Mouse (Mus musculus) CH12.LX (cell line): ENCODE measurements around the gene Olfr631. TPM values are rescaled to one million over a fixed set of nuclear protein-coding genes. Genes with fewer than 3 reads are reported as not detected.

Source experiments
- DNase-seq: peaks from one replicate; pipeline ENCODE4 v3.0.0-alpha.2; 2013; ENCODE audit errors: extremely low read depth
- H3K27ac ChIP-seq: 2 replicates; pipeline ENCODE4 v1.5.1; 2012; ENCODE audit warnings: low read depth, mild to moderate bottlenecking, control low read depth, moderate library complexity; ENCODE audit not compliant: insufficient read depth
- H3K27me3 ChIP-seq: replicated peaks from 2 replicates; pipeline ENCODE3; 2012; ENCODE audit warnings: inconsistent platforms
- H3K36me3 ChIP-seq, 2 experiments: replicated peaks in 1 of 2; 2 replicates each; pipeline versions ENCODE3 to v1.6.1; 2012; ENCODE audit warnings: inconsistent platforms in 1 of 2, low read length in 1 of 2, mild to moderate bottlenecking in 1 of 2, mixed read lengths in 1 of 2, moderate library complexity in 1 of 2; ENCODE audit not compliant: control insufficient read depth in 1 of 2, insufficient read depth in 1 of 2
- H3K4me1 ChIP-seq, 2 experiments: 2 replicates each; pipeline ENCODE4 v1.6.1; 2012; ENCODE audit warnings: inconsistent platforms in 1 of 2, moderate library complexity in 1 of 2; ENCODE audit not compliant: insufficient read depth in 2 of 2, control insufficient read depth in 1 of 2
- H3K4me2 ChIP-seq: 2 replicates; pipeline ENCODE4 v1.6.1; 2012; ENCODE audit warnings: low read depth, mild to moderate bottlenecking, control low read depth; ENCODE audit not compliant: poor library complexity, insufficient read depth, severe bottlenecking
- H3K4me3 ChIP-seq, 3 experiments: fragments of 150-350 bp in 1 of 3; sonication (generic) in 1 of 3; replicated peaks in 1 of 3; 2 replicates each; pipeline versions ENCODE3 to v1.5.1; 2011 to 2012; ENCODE audit warnings: low read depth in 2 of 3, low read length in 2 of 3, mild to moderate bottlenecking in 2 of 3, moderate library complexity in 2 of 3, control low read depth in 1 of 3, improper control_type of control experiment in 1 of 3, inconsistent platforms in 1 of 3, mixed read lengths in 1 of 3; ENCODE audit not compliant: poor library complexity in 1 of 3
- H3K79me2 ChIP-seq: replicated peaks from 2 replicates; pipeline ENCODE4 v1.6.1; 2012; ENCODE audit warnings: mild to moderate bottlenecking, moderate library complexity; ENCODE audit not compliant: control insufficient read depth, poor library complexity, insufficient read depth, severe bottlenecking; ENCODE audit errors: extremely low read depth
- H3K9ac ChIP-seq: 2 replicates; pipeline ENCODE4 v1.6.1; 2012; ENCODE audit warnings: low read depth, mild to moderate bottlenecking, control low read depth, moderate library complexity; ENCODE audit not compliant: insufficient read depth
- H3K9me3 ChIP-seq: replicated peaks from 2 replicates; pipeline ENCODE3; 2012; ENCODE audit warnings: low read length, inconsistent platforms, mixed read lengths
- CTCF ChIP-seq, 2 experiments: IDR thresholded peaks in 1 of 2; conservative IDR thresholded peaks in 1 of 2; 2 replicates each; pipeline ENCODE4 v1.5.1; 2011 to 2012; ENCODE audit warnings: low read depth in 2 of 2, low read length in 2 of 2, improper control_type of control experiment in 1 of 2, inconsistent platforms in 1 of 2, mild to moderate bottlenecking in 1 of 2, moderate library complexity in 1 of 2
- E2F4 ChIP-seq: IDR thresholded peaks from 2 replicates; pipeline ENCODE4 v1.6.1; 2011; ENCODE audit warnings: low read depth, low read length, improper control_type of control experiment; ENCODE audit not compliant: insufficient replicate concordance
- ETS1 ChIP-seq: conservative IDR thresholded peaks from 2 replicates; pipeline ENCODE4 v1.6.1; 2012; ENCODE audit warnings: low read depth, mild to moderate bottlenecking, inconsistent platforms, low read length, improper control_type of control experiment, moderate library complexity
- IRF4 ChIP-seq: IDR thresholded peaks from 2 replicates; pipeline ENCODE4 v1.6.1; 2014; ENCODE audit warnings: low read depth, mild to moderate bottlenecking, inconsistent platforms, low read length, improper control_type of control experiment
- JUND ChIP-seq: conservative IDR thresholded peaks from 2 replicates; pipeline ENCODE4 v1.6.1; 2011; ENCODE audit warnings: low read depth, low read length, improper control_type of control experiment
- MAFK ChIP-seq: IDR thresholded peaks from 2 replicates; pipeline ENCODE4 v1.6.1; 2011; ENCODE audit warnings: low read length, improper control_type of control experiment; ENCODE audit not compliant: insufficient replicate concordance
- MAZ ChIP-seq: IDR thresholded peaks from 2 replicates; pipeline ENCODE4 v1.6.1; 2012; ENCODE audit warnings: low read depth, mild to moderate bottlenecking, inconsistent platforms, low read length, improper control_type of control experiment, moderate library complexity
- MEF2A ChIP-seq: IDR thresholded peaks from 2 replicates; pipeline ENCODE4 v1.6.1; 2014; ENCODE audit warnings: low read depth, mild to moderate bottlenecking, inconsistent platforms, low read length, improper control_type of control experiment, borderline replicate concordance
- MXI1 ChIP-seq: IDR thresholded peaks from 2 replicates; pipeline ENCODE4 v1.6.1; 2011; ENCODE audit warnings: mild to moderate bottlenecking, low read depth, low read length, improper control_type of control experiment
- POLR2AphosphoS2 ChIP-seq: IDR thresholded peaks from 2 replicates; pipeline ENCODE4 v1.6.1; 2011; ENCODE audit warnings: low read depth, low read length, improper control_type of control experiment
- RAD21 ChIP-seq: IDR thresholded peaks from 2 replicates; pipeline ENCODE4 v1.6.1; 2011; ENCODE audit warnings: low read depth, mild to moderate bottlenecking, low read length, improper control_type of control experiment, moderate library complexity
- RCOR1 ChIP-seq: conservative IDR thresholded peaks from 2 replicates; pipeline ENCODE4 v1.6.1; 2012; ENCODE audit warnings: low read depth, mild to moderate bottlenecking, inconsistent platforms, low read length, improper control_type of control experiment
- SIN3A ChIP-seq: IDR thresholded peaks from 2 replicates; pipeline ENCODE4 v1.6.1; 2012; ENCODE audit warnings: low read length, improper control_type of control experiment, inconsistent platforms
- TBP ChIP-seq: conservative IDR thresholded peaks from 2 replicates; pipeline ENCODE4 v1.6.1; 2011; ENCODE audit warnings: low read depth, low read length, improper control_type of control experiment
- USF1 ChIP-seq: IDR thresholded peaks from 2 replicates; pipeline ENCODE4 v1.6.1; 2014; ENCODE audit warnings: low read depth, mild to moderate bottlenecking, inconsistent platforms, low read length, improper control_type of control experiment
- ZKSCAN1 ChIP-seq: IDR thresholded peaks from 2 replicates; pipeline ENCODE4 v1.6.1; 2012; ENCODE audit warnings: low read depth, inconsistent platforms, low read length, improper control_type of control experiment, borderline replicate concordance
- ZNF384 ChIP-seq: IDR thresholded peaks from 2 replicates; pipeline ENCODE4 v1.6.1; 2012; ENCODE audit warnings: low read depth, low read length, improper control_type of control experiment, inconsistent platforms
- dilution Hi-C: fragments of 300-500 bp; cut with MboI; formaldehyde crosslinking; loops from 2 replicates; pipeline ENCODE4 v1.14.3; 2020; ENCODE audit warnings: low sequenced_read_pairs; ENCODE audit not compliant: extremely low pct_unique_long_range_greater_than_20kb, extremely low pct_ligation_motif_present
- in situ Hi-C: fragments of 300-500 bp; cut with MboI; formaldehyde crosslinking; loops from 3 replicates; pipeline ENCODE4 v1.14.3; 2019; ENCODE audit warnings: low sequenced_read_pairs, low pct_ligation_motif_present, low pct_unique_long_range_greater_than_20kb, mixed read lengths
- polyA plus RNA-seq: library from polyadenylated mRNA; unstranded; fragments of >175 nt; gene quantifications from 2 replicates; pipeline ENCODE4 v1.2.1, GENCODE M21; 2012; ENCODE audit warnings: low read depth; ENCODE audit not compliant: insufficient read length
- total RNA-seq, 2 experiments: library from RNA; depleted of rRNA; stranded (reverse); fragments of 300-350 nt in 1 of 2; fragments of >200 nt in 1 of 2; gene quantifications; 2 replicates each; pipeline ENCODE4 v1.2.3; 2012 to 2014

The Olfr631 gene
- total RNA-seq (2012; rRNA removed) (not detected in 2 replicates), total RNA-seq (2014; rRNA removed) (not detected in 2 replicates), polyA plus RNA-seq (not detected in 2 replicates)

- TF ChIP-seq SIN3A (no peak), IRF4 (no peak), CTCF (conservative IDR thresholded peaks at IDR 0.05 in 1 of 2, IDR thresholded peaks at IDR 0.05 in 1 of 2; ENCODE audit: low read depth in 2 of 2, low read length in 2 of 2) (no peak), MAZ (no peak), E2F4 (no peak), JUND (no peak)
- no peak within 1 kb of the TSS for H3K4me3 ChIP-seq
- H3K79me2 ChIP-seq = no peaks in the 10 kb centered on the region
- no peaks in the 10 kb centered on the region for H3K9me3 ChIP-seq
- no peak within 1 kb of the TSS for H3K9ac ChIP-seq
- DNase-seq = no peak
- no peak within 1 kb of the TSS for H3K27ac ChIP-seq
- dilution Hi-C loops = no loop called here
- in situ Hi-C loops = no loop called here
- no peaks in the 10 kb centered on the region for H3K36me3 ChIP-seq
- H3K4me1 ChIP-seq = no peaks in the 10 kb centered on the region
- H3K27me3 ChIP-seq = no peaks in the 10 kb centered on the region
- no peak within 1 kb of the TSS for H3K4me2 ChIP-seq
Observed at GRCm38 (mm10) chr7:103928525-103928924, at the start of gene Olfr631. Gene Olfr631, plus strand, starts transcription at chr7:103928825.

DNA sequence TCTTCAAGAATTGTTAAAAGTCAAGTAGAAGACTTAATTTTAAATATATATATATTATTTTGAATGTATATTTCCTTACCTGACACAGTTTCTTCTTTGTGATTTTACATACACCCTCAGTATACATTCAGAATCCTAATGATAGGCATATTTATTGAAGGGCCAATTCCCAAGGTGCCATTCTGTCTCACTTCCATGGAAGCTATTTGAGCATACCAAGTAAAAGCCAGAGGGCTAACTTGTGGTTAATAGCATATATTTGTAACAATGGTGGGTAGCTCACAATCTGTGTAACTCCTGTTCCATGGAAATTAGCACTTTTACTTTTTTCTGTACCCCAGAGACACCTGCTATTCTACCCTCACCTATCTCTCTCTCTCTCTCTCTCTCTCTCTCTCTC is 42.5 kb upstream of the Olfr631 start, which contains the start of gene Olfr66:
TSS of gene Olfr66 (minus strand) at position 101 of the 400 bp plus-strand sequence.
- Histone ChIP-seq H3K36me3 (no peaks in the 10 kb centered on the region), H3K4me1 (no peaks in the 10 kb centered on the region), H3K79me2 (no peaks in the 10 kb centered on the region), H3K27me3 (no peaks in the 10 kb centered on the region), H3K4me3 (no peak within 1 kb of the TSS), H3K9me3 (no peaks in the 10 kb centered on the region), H3K9ac (no peak within 1 kb of the TSS), H3K4me2 (no peak within 1 kb of the TSS), H3K27ac (no peak within 1 kb of the TSS)
- in situ Hi-C loops (no loop called here), dilution Hi-C loops (no loop called here)
- no peak for TF ChIP-seq MXI1
- no peak for TF ChIP-seq JUND
- TF ChIP-seq POLR2AphosphoS2 = no peak
- TF ChIP-seq TBP = no peak
- TF ChIP-seq RAD21 = no peak
- TF ChIP-seq RCOR1 = no peak
- TF ChIP-seq IRF4 = no peak
- no peak for TF ChIP-seq MEF2A
- TF ChIP-seq CTCF (conservative IDR thresholded peaks at IDR 0.05 in 1 of 2, IDR thresholded peaks at IDR 0.05 in 1 of 2; ENCODE audit: low read depth in 2 of 2, low read length in 2 of 2) = no peak
- TF ChIP-seq MAZ = no peak
- TF ChIP-seq ZKSCAN1 = no peak
- no peak for TF ChIP-seq USF1
- TF ChIP-seq ETS1 = no peak
- no peak for TF ChIP-seq MAFK
- no peak for TF ChIP-seq ZNF384
- DNase-seq = no peak
